Mouse (Mus musculus) T-helper 1 cell (primary cell): ENCODE results near the gene E2f2.

Experiments
- in situ Hi-C: fragments of 300-600 bp; cut with MboI, MseI; formaldehyde crosslinking; loops from one replicate; pipeline ENCODE4 v1.15.1; 2025; ENCODE audit warnings: high pct_unique_total_duplicates

E2f2 gene

DNA sequence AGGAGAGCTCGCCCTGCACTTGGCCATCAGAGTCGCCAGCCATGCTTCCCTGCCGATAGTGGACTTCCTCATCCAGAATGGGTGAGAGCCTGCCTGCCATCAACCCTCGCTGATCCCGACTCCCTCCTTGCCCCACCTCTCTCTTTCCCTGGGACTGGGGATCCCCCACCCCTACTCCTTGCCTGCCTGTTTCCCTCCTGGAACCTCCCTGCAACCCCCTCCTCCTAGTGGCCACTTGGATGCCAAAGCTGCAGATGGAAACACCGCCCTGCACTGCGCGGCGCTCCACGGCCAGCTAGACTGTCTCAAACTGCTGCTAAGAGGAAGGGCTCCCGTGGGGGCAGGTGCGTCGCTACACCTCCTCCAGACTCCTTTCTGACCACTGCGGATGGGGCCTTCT is 67.9 kb downstream of the E2f2 start:
- in situ Hi-C loops = no loop called here

DNA sequence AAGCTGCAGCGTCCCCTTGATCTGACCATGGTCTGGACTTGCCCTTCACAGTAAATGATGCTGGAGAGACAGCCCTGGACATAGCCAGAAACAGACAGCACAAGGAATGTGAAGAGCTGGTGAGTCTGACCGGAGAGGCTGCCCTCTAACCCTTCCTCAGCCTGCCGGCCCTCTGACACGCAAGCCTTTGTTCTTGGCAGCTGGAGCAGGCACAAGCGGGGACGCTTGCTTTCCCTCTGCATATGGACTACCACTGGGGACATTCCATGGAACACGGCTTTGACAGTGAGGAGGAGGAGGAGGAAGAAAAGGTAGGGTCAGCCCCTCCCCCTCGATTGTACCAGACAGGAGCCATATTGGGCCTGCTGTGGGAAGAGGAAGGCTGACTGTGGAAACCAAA is 68.8 kb downstream of the E2f2 start:
- in situ Hi-C loops = no loop called here

DNA sequence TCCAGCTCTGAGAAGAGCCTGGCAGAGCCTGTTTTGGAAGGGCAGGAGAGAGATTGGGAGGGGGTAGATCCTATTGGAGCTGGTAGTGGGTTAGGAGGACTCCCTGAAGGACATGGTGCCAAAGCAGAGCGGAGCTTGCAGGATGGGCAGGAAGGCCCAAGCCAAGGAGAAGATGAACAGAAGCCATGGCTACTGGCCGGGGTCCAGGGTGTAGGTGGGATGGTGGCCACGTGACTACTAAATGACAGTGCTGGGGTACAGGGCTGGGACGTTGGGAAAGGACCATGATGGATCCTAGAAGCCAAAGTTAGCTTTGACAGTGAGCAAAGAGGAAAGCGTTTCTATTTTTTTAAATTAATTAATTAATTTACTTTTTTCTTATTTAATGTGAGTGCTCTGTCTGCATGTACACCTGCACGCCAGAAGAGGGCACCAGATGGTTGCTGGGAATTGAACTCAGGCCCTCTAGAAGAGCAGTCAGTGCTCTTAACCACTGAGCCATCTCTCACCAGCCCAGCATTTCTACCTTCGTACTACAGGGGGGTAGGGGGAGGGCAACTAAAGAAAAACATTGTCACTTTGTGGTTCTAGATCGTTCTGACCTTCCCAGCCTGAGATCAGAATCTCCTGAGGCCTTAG is 70.0 kb downstream of the E2f2 start:
- in situ Hi-C loops = no loop called here

DNA sequence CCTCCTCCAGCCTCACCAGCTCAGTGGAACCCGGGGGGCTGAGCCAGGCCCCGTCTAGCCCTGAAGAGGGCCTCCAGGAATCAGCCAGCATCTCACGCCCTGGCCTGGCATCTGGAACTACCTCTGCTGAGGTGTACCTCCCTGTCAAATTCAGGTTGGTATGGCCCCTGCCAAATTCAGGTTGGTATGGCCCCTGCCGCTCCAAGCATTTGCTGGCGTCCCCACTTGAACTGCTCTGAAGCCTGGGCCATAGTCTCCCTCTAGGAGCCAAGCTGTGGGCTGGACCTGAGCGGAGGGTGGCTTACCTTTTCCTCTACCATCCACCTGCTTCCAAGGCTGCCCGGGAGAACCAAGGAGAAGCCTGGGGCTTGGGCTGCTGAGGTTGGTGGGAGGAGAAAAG is 70.5 kb downstream of the E2f2 start:
- in situ Hi-C loops = no loop called here

DNA sequence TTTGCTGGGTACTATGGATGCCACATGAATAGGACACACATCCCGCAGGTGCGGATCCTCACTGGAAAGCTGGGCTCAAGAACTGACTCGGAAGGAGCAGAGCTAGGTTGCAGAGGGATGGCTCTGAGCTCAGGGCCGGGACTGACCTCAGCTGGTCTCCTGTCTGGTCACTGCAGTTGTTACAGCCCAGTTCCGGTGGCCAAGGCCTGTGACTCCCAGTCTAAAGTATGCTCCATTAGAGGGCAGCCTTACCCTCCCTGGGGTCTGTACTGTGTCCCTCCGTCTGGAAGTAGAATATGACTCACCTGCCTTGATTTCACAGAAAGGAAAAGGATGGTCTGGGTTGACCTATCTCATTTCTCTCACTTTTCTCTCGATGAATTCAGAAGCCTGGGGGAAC is 72.0 kb downstream of the E2f2 start:
- in situ Hi-C loops = no loop called here
